Mouse (Mus musculus): Measurements from ENCODE around the gene Cyp2b10.

Gene Cyp2b10

DNA sequence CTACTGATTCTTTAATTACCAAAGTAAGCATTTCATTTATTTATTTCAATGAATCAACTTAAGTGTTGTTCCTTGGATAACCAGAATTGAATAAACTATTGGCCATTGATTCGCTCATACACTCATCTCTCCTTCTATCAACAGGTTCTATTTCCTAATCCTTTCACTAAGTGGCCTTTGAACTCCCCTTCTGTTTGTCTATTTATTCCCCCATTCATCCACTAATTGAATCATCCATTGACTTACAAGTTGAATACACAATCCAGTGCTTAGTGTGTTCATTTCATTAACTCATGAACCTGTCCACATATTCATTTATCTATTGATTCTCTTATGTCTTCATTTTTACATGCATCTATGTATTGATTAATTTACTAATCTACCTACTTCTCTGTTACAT lies 18.7 kb downstream of the Cyp2b10 start:
- DNase-seq: no peak

- peak in 1 of 2 experiments; percentile 43 for DNase-seq
These were observed 19.9 kb downstream of the Cyp2b10 start for GRCm38 (mm10) chr7:25917271-25917670.

DNA sequence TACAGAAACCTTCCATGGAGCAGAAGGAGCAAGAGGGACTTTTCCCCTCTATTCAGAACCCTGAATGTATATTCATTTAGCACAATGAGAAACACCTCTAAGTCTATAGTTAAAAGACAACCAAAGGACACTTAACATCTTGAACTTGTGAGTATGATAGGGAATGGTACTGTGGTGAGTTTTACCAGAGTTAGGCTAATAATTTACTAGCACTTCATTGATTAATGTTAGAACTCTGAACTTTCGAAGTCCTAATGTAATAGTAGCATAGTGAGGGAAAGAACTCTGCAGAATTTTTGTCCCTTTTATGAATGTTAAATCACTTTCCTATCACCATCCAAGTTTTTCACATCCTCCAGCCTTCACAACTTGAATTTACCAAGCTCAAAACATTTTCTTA lies 22.0 kb downstream of the Cyp2b10 start:
- no peak for DNase-seq

GRCm38 (mm10) chr7:25945274-25945673 lies 47.9 kb downstream of the Cyp2b10 start:
- no peak for DNase-seq
